Mouse (Mus musculus): ENCODE measurements around the gene Tmem151b. TPM values are rescaled to one million over a fixed set of nuclear protein-coding genes. Genes with fewer than 3 reads are reported as not detected.
A peak's percentile ranks its signal among the peaks of the same experiment; 100 is the strongest.

The Tmem151b gene
- total and polyA plus RNA-seq, 2 experiments: 0.01 TPM; not detected in 1

- no peak for TF ChIP-seq POLR2A (IDR thresholded peaks at IDR 0.05; ENCODE audit: extremely low read depth, insufficient read depth, low read length)
- TF ChIP-seq CTCF (IDR thresholded peaks at IDR 0.05; ENCODE audit: low read depth, low read length): no peak
- peaks cover 3% of the 10 kb centered on the region for H3K4me1 ChIP-seq (ENCODE audit: control insufficient read depth, insufficient read depth, low read length)
Observed at GRCm38 (mm10) chr17:45518766-45519475, 30.6 kb downstream of the Tmem151b start.

DNA sequence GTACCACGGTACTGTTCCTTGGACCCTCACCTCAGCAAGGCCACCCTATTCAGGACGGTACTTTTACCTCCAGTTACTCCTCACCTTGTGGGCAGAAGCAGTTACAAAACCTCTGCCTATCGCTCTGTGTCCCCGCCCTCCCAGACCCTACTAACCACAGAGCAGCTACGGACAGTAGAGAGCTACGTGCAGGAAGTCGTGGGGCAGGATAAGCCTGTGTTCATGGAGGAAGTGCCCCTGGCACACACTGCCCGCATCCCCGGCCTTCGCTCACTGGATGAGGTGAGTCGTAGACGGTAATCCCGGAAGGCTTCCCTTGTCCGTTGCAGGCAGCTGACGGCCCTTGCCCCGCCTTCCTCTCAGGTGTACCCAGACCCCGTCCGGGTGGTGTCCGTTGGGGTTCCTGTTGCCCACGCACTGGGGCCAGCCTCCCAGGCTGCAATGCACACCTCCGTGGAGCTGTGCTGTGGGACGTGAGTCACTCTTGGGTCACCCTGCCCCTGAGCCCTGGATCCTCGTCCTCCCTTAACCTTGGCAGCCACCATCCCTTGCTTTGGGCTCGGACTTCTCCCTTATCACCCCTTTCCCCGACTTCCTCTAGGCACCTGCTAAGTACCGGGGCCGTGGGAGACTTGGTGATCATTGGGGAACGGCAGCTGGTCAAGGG, 31.8 kb downstream of the Tmem151b start:
- TF ChIP-seq CTCF (IDR thresholded peaks at IDR 0.05; ENCODE audit: low read depth, low read length) (no peak), POLR2A (IDR thresholded peaks at IDR 0.05; ENCODE audit: extremely low read depth, insufficient read depth, low read length) (no peak)

More at GRCm38 (mm10) chr17:45518766-45519475, 30.6 kb downstream of the Tmem151b start:
- no peak overlapping the region for H3K27ac ChIP-seq (replicated peaks; ENCODE audit: insufficient read depth, low read depth, low read length)
- no peak for DNase-seq (ENCODE audit: extremely low read depth, low read depth, low spot score)
- 92% methylated on average over 12 of the region's 12 CpGs for WGBS
- H3K79me2 ChIP-seq (ENCODE audit: control insufficient read depth, insufficient read depth, low read length): no peaks in the 10 kb centered on the region
- H3K9ac ChIP-seq (ENCODE audit: low read depth, low read length): no peak overlapping the region
- H3K36me3 ChIP-seq (ENCODE audit: control insufficient read depth, insufficient read depth, low read length): no peaks in the 10 kb centered on the region
- H3K27me3 ChIP-seq (ENCODE audit: control insufficient read depth, insufficient read depth, low read length): no peaks in the 10 kb centered on the region; the same call in 1 of the 2 replicates
- H3K4me3 ChIP-seq (ENCODE audit: insufficient read depth, low read depth, low read length): no peak overlapping the region

GRCm38 (mm10) chr17:45517135-45517534, 32.3 kb downstream of the Tmem151b start:
- H3K79me2 ChIP-seq (ENCODE audit: control insufficient read depth, insufficient read depth, low read length): no peaks in the 10 kb centered on the region
- H3K9ac ChIP-seq (ENCODE audit: low read depth, low read length): no peak overlapping the region
- no peaks in the 10 kb centered on the region for H3K27me3 ChIP-seq (ENCODE audit: control insufficient read depth, insufficient read depth, low read length)
- WGBS: 96% methylated on average over 21 of the region's 21 CpGs
- H3K4me1 ChIP-seq (ENCODE audit: control insufficient read depth, insufficient read depth, low read length): peaks cover 3% of the 10 kb centered on the region
- H3K4me3 ChIP-seq (ENCODE audit: insufficient read depth, low read depth, low read length): no peak overlapping the region
- no peak for DNase-seq (ENCODE audit: extremely low read depth, low read depth, low spot score)
- no peaks in the 10 kb centered on the region for H3K36me3 ChIP-seq (ENCODE audit: control insufficient read depth, insufficient read depth, low read length)
- H3K27ac ChIP-seq (replicated peaks; ENCODE audit: insufficient read depth, low read depth, low read length): no peak overlapping the region
- no peak for TF ChIP-seq POLR2A (IDR thresholded peaks at IDR 0.05; ENCODE audit: extremely low read depth, insufficient read depth, low read length)
- no peak for TF ChIP-seq CTCF (IDR thresholded peaks at IDR 0.05; ENCODE audit: low read depth, low read length)

More for the DNA sequence above, 31.8 kb downstream of the Tmem151b start:
- Histone ChIP-seq H3K27me3 (ENCODE audit: control insufficient read depth, insufficient read depth, low read length) (no peaks in the 10 kb centered on the region), H3K9ac (ENCODE audit: low read depth, low read length) (no peak overlapping the region), H3K4me3 (ENCODE audit: insufficient read depth, low read depth, low read length) (no peak overlapping the region), H3K79me2 (ENCODE audit: control insufficient read depth, insufficient read depth, low read length) (no peaks in the 10 kb centered on the region), H3K27ac (replicated peaks; ENCODE audit: insufficient read depth, low read depth, low read length) (no peak overlapping the region), H3K4me1 (ENCODE audit: control insufficient read depth, insufficient read depth, low read length) (peaks cover 3% of the 10 kb centered on the region), H3K36me3 (ENCODE audit: control insufficient read depth, insufficient read depth, low read length) (no peaks in the 10 kb centered on the region)
- no peak for DNase-seq (ENCODE audit: extremely low read depth, low read depth, low spot score)
- WGBS: 93% methylated on average over 28 of the region's 28 CpGs

DNA sequence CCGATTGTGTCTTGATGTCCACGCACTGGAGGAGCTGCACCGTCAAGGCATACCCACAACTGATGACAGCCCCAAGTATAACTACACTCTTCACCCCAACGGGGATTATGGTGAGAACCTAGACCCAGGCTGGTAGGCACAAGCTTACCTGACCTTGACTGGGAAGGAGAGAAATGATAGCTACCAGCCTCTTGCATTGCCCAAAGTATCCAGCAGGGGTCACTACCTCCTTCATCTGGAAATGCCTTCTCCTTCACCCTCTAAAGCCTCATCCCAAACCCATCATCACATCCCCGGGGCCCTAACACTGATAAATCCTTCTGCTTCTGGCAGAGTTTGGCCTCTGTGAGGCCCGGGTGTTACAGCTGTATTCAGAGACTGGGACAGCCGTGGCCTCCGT, 33.0 kb downstream of the Tmem151b start:
- H3K27me3 ChIP-seq (ENCODE audit: control insufficient read depth, insufficient read depth, low read length): no peaks in the 10 kb centered on the region
- H3K4me3 ChIP-seq (ENCODE audit: insufficient read depth, low read depth, low read length): no peak overlapping the region
- H3K4me1 ChIP-seq (ENCODE audit: control insufficient read depth, insufficient read depth, low read length): peaks cover 3% of the 10 kb centered on the region
- 72% methylated on average over 8 of the region's 8 CpGs for WGBS
- H3K36me3 ChIP-seq (ENCODE audit: control insufficient read depth, insufficient read depth, low read length): no peaks in the 10 kb centered on the region
- no peak overlapping the region for H3K27ac ChIP-seq (replicated peaks; ENCODE audit: insufficient read depth, low read depth, low read length)
- H3K9ac ChIP-seq (ENCODE audit: low read depth, low read length): no peak overlapping the region
- peak; percentile 42 for DNase-seq (ENCODE audit: extremely low read depth, low read depth, low spot score)
- H3K79me2 ChIP-seq (ENCODE audit: control insufficient read depth, insufficient read depth, low read length): no peaks in the 10 kb centered on the region
- TF ChIP-seq CTCF (IDR thresholded peaks at IDR 0.05; ENCODE audit: low read depth, low read length) (peak; percentile 59), POLR2A (IDR thresholded peaks at IDR 0.05; ENCODE audit: extremely low read depth, insufficient read depth, low read length) (no peak)

GRCm38 (mm10) chr17:45515806-45516205, 33.7 kb downstream of the Tmem151b start:
- no peak for DNase-seq (ENCODE audit: extremely low read depth, low read depth, low spot score)
- Histone ChIP-seq H3K4me3 (ENCODE audit: insufficient read depth, low read depth, low read length) (no peak overlapping the region), H3K36me3 (ENCODE audit: control insufficient read depth, insufficient read depth, low read length) (no peaks in the 10 kb centered on the region), H3K79me2 (ENCODE audit: control insufficient read depth, insufficient read depth, low read length) (no peaks in the 10 kb centered on the region), H3K9ac (ENCODE audit: low read depth, low read length) (no peak overlapping the region), H3K4me1 (ENCODE audit: control insufficient read depth, insufficient read depth, low read length) (peaks cover 3% of the 10 kb centered on the region), H3K27ac (replicated peaks; ENCODE audit: insufficient read depth, low read depth, low read length) (no peak overlapping the region), H3K27me3 (ENCODE audit: control insufficient read depth, insufficient read depth, low read length) (no peaks in the 10 kb centered on the region)
- TF ChIP-seq POLR2A (IDR thresholded peaks at IDR 0.05; ENCODE audit: extremely low read depth, insufficient read depth, low read length) (no peak), CTCF (IDR thresholded peaks at IDR 0.05; ENCODE audit: low read depth, low read length) (no peak)
- 89% methylated on average over 10 of the region's 10 CpGs for WGBS

Measured in liver, adult 2 months (tissue).